Mouse (Mus musculus) G1E (cell line): ENCODE results near the gene Cadm1.

Source experiments
- CTCF ChIP-seq: IDR thresholded peaks from 2 replicates; pipeline ENCODE4 v1.5.1; 2012; ENCODE audit warnings: low read depth, low read length, inconsistent platforms, mixed read lengths
- GATA1 ChIP-seq: IDR thresholded peaks from 2 replicates; pipeline ENCODE4 v1.6.1; 2012; ENCODE audit warnings: borderline replicate concordance, low read length, inconsistent platforms, mixed read lengths
- POLR2AphosphoS5 ChIP-seq: IDR thresholded peaks from 2 replicates; pipeline ENCODE4 v1.6.1; 2012; ENCODE audit warnings: low read depth, low read length, inconsistent platforms; ENCODE audit not compliant: insufficient replicate concordance

GRCm38 (mm10) chr9:47505956-47506355 lies 24.0 kb upstream of the Cadm1 start:
- TF ChIP-seq GATA1: no peak
- TF ChIP-seq CTCF: no peak
- TF ChIP-seq POLR2AphosphoS5: no peak
